Mouse (Mus musculus) neural tube, embryonic 12.5 days (tissue): ENCODE data around the gene Gm48552. TPM values are rescaled to one million over a fixed set of nuclear protein-coding genes. Genes with fewer than 3 reads are reported as not detected.
A peak's percentile ranks its signal among the peaks of the same experiment; 100 is the strongest.

Experiments
- ATAC-seq: fragments of 200-750 bp; cut with Nextera tagmentation; 2 replicates; pipeline ENCODE4 v1.8.0; 2017; ENCODE audit warnings: low read depth, mild to moderate bottlenecking, moderate TSS enrichment, moderate library complexity; ENCODE audit not compliant: low FRiP score
- H3K27ac ChIP-seq: fragments of 300-500 bp; sonication (generic); 2 replicates; pipeline ENCODE4 v1.5.1; 2016
- H3K27me3 ChIP-seq: fragments of 300-500 bp; sonication (generic); replicated peaks from 2 replicates; pipeline ENCODE4 v1.6.1; 2016; ENCODE audit warnings: mild to moderate bottlenecking
- H3K36me3 ChIP-seq: fragments of 300-500 bp; sonication (generic); 2 replicates; pipeline ENCODE4 v1.6.1; 2016; ENCODE audit warnings: mild to moderate bottlenecking
- H3K4me1 ChIP-seq: fragments of 300-500 bp; sonication (generic); 2 replicates; pipeline ENCODE4 v1.6.1; 2016
- H3K4me2 ChIP-seq: fragments of 300-500 bp; sonication (generic); replicated peaks from 2 replicates; pipeline ENCODE4 v1.6.1; 2016; ENCODE audit warnings: mild to moderate bottlenecking
- H3K4me3 ChIP-seq: fragments of 300-500 bp; sonication (generic); 2 replicates; pipeline ENCODE4 v1.5.1; 2016
- H3K9ac ChIP-seq: fragments of 300-500 bp; sonication (generic); 2 replicates; pipeline ENCODE4 v1.6.1; 2016; ENCODE audit warnings: mild to moderate bottlenecking
- H3K9me3 ChIP-seq: fragments of 300-500 bp; sonication (generic); 2 replicates; pipeline ENCODE4 v1.6.1; 2016; ENCODE audit warnings: mild to moderate bottlenecking
- WGBS: fragments of 180-500 bp; shearing (Covaris S2); methylation state at CpG from one replicate; pipeline ENCODE4 v1.1.7; 2016; 5-methylcytosine and 5-hydroxymethylcytosine counted together
- polyA plus RNA-seq: library from polyadenylated mRNA; unstranded; fragments of >200 nt; fragmentation: Nextera tagmentation; extraction: Ambion mirVana; gene quantifications from 2 replicates; pipeline ENCODE4 v1.2.1, GENCODE M21; 2016

Gene Gm48552
- polyA plus RNA-seq, 1 experiment from 2014 or later = 2.3 TPM

DNA sequence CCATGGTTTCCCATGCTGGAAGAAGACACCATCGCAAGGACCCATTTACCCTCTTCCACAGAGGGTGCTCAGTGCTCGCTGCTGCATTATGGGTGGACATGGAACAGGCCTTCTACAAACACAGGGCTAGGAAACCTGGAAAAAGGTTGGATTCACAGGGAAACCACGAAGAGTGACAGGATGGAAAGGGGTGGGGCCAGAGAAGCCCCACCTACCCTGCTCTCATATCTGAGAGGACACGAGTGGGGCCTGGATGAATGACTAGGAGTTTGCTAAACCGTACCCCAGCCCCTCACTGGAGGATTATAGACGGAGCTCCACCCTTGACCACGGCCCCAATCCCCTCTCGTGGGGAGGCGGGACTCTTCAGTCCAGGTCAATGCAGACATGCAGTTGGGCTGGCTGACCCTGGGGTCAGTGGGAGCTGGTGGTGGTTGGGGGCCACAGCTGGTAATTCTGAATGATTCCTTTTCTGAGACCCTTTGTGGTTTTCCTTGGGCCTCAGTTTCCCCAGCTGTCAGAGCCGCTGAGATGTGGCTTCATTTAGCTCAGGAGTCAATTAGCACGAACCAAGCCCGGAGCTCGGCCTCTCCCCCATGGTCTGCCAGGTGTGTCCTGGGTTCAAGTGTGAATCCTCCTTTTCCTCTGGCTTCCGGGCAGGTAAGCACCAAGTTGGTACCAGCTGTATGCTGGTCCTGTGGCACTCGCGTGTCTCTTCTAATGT lies 23.9 kb downstream of the Gm48552 start:
- H3K4me1 ChIP-seq = peaks cover 85% of the 10 kb centered on the region
- 0 out of 2 replicates have a peak overlapping the region, but pooled peaks have one; percentile 1 for H3K9ac ChIP-seq
- no peaks in the 10 kb centered on the region for H3K9me3 ChIP-seq
- no peak overlapping the region for H3K4me3 ChIP-seq
- WGBS = 80% methylated on average over 16 of the region's 16 CpGs
- 0 out of 2 replicates have a peak overlapping the region, but pooled peaks have one; percentile 50 for H3K27ac ChIP-seq
- H3K36me3 ChIP-seq = peaks cover 2% of the 10 kb centered on the region; the same call in 1 of the 2 replicates
- ATAC-seq = no peak
- H3K27me3 ChIP-seq = peaks cover 11% of the 10 kb centered on the region
- H3K4me2 ChIP-seq = no peak overlapping the region

DNA sequence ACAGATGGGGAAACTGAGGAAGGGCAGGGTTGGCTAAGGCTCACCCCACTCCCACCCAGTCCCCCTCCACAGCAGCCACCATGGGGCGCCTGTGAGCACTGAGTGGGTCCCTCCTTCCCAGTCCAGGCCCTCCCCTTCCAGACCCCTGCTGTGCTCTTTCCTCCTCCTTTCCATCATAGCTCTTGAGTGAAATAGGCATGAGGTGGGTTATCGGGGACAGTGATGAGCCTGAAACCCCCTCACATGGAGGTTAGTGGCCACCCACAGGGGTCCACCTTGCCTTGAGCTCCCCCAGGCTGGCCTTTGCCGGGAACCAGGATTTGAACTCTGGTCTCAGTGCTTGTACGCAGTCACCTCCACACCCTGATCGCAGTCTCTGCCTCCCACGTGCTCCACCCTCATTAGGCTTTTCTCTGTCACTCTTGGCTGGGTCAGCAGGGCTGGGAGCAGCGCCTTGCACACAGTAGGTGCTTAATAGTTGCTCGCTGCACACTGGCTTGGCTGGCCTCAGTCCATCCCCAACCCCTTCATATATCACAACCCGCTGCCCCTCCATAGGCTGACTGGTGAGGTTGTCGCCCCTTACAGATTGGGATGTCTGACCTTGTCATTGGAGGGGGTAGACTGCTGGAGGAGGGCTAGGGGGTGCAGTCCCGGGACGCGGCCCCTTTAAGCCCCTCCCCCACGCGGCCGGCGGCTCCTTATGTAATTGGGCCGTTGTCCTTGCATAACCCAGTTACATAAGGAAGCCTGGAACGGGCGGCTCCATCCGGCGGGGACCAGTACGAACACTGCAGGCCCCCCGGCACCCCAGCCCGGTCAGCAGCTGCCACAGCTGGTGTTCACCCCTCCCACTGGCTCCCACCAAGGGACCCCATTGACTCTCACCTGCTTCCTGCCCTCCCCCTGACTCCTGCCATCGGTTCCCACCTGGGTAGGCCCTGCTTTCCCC lies 24.8 kb downstream of the Gm48552 start:
- H3K27ac ChIP-seq = no peak overlapping the region
- no peak overlapping the region for H3K4me3 ChIP-seq
- H3K9me3 ChIP-seq = no peaks in the 10 kb centered on the region
- no peak overlapping the region for H3K9ac ChIP-seq
- H3K4me2 ChIP-seq = peak overlapping the region; percentile 51
- ATAC-seq = 0 out of 2 replicates have a peak, but pooled peaks have one; percentile 4
- peaks cover 83% of the 10 kb centered on the region for H3K4me1 ChIP-seq
- no peaks in the 10 kb centered on the region; the same call in 1 of the 2 replicates for H3K36me3 ChIP-seq
- H3K27me3 ChIP-seq = peaks cover 3% of the 10 kb centered on the region; the same call in 1 of the 2 replicates
- WGBS = 28% methylated on average over 26 of the region's 26 CpGs

DNA sequence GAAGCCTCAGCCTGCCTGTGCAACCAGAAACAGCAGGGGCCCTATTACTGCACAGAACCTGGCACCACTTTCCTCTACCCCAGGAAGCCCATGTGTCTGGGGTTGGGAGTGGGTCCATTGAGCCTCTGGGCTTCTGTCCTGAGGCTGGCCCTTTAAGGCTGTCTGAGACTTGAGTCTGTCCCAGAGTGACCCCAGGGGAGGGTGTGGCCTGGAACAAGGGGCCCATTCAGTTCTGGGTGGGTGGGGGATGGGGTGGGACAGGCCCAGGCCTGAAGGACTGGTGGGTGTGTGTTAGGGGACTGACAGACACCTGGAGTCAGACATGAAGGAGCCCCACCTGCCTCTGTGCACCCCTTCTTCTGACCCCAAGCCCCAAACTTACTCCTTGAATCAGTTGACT lies 25.9 kb downstream of the Gm48552 start:
- H3K9ac ChIP-seq = no peak overlapping the region
- no peak overlapping the region for H3K4me3 ChIP-seq
- H3K27ac ChIP-seq = peak overlapping the region; percentile 32; the same call in 1 of the 2 replicates
- 0 out of 2 replicates have a peak overlapping the region, but pooled peaks have one; percentile 7 for H3K4me2 ChIP-seq
- H3K36me3 ChIP-seq = no peaks in the 10 kb centered on the region; the same call in 1 of the 2 replicates
- H3K4me1 ChIP-seq = peaks cover 82% of the 10 kb centered on the region
- no peaks in the 10 kb centered on the region for H3K27me3 ChIP-seq
- ATAC-seq = no peak
- H3K9me3 ChIP-seq = no peaks in the 10 kb centered on the region

DNA sequence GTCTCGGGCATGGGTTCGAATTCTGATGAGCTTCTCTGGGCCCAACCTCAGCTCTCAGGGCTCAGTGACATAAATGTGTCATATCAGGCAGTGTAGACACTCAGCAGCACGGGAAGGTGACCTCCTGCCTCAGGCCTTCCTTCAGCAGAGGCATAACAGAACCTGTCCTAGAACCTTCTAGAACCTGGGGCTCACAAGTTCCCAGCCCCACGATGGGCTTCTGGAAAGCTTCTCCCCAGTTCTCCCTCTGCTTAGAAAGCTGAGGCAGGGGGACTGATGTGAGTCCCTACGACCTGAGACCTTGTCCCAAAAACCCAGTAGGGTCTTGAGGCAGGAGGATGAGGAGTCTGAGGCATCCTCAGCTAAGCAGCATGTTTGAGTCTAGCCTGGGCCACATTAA lies 26.3 kb downstream of the Gm48552 start:
- peaks cover 77% of the 10 kb centered on the region for H3K4me1 ChIP-seq
- H3K4me3 ChIP-seq = no peak overlapping the region
- 0 out of 2 replicates have a peak overlapping the region, but pooled peaks have one; percentile 17 for H3K27ac ChIP-seq
- no peak overlapping the region for H3K9ac ChIP-seq
- WGBS = 81% methylated on average over 5 of the region's 5 CpGs
- no peak for ATAC-seq
- H3K4me2 ChIP-seq = 0 out of 2 replicates have a peak overlapping the region, but pooled peaks have one; percentile 7
- H3K9me3 ChIP-seq = no peaks in the 10 kb centered on the region
- no peaks in the 10 kb centered on the region for H3K27me3 ChIP-seq
- peaks cover 4% of the 10 kb centered on the region; the same call in 1 of the 2 replicates for H3K36me3 ChIP-seq

DNA sequence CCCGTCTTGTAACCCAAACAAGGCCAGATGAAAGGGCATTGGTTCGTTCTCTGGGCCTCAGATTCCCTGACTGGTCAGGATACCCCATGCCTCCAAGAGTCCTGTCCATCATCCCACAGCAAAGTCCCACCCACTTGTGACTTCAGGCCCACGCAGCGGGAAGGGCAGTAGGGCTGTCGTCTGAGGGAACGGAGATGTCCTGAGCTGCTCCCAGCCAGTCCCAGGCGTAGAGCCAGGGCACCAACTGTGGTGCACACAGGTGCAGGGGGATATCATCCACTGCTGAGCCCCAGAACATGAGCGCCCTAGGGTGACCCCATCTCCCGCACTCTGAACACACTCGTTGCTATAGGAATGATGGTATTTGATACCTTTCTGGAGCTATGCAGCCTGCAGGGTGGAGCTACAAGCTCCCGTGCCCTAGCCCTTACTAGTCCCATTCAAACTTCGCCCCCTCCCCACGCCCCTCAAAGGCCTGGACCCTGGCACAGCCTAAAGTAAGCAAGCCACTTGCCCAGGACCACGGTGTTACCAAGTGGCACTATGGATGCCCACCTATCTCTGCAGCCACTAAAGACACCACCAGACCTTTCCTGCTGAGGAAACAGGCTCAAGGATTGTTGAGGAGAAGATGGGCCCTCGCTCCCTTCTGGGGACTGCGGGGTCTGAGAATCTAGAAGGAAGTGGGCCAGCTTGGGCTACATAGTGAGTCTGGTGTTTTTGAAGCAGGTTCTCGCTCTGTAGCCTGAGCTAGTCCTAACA lies 26.9 kb downstream of the Gm48552 start:
- H3K4me3 ChIP-seq = no peak overlapping the region
- H3K4me1 ChIP-seq = peaks cover 77% of the 10 kb centered on the region
- ATAC-seq = no peak

DNA sequence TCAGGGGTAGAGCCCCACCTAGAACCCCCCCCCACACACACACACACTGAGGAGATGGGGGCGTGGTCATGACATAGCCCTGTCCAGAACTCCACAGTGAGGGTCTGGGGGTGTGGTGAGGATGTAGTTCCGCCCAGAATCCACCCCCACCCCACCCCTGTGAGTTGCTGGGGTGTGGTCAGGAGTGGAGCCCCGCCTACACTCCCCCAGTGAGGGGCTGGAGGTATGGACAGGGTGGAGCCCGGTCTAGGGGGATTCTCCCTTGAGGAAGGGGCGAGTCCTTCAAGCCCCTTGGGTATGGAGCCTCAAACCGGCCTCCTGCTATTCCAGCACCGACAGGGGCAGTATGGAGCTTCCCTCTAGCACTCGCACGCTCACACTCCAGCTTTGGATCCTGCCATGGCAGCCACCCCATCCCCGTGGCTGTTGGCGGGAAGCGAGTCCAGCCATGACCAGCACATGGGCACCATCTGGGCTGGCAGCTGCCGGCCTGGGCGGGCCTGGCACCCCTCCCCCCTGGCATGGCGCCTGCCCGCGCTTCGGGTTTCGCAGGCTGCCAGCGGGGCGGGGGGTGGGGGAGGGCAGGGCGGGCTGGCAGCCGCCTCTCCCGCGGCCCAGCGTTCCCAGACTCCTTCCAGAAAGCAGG lies 27.9 kb downstream of the Gm48552 start:
- Histone ChIP-seq H3K4me3 (peak overlapping the region; percentile 31), H3K27me3 (no peaks in the 10 kb centered on the region), H3K27ac (peak overlapping the region; percentile 32; the same call in 1 of the 2 replicates), H3K36me3 (peaks cover 7% of the 10 kb centered on the region; the same call in 1 of the 2 replicates), H3K9ac (peak overlapping the region; percentile 52), H3K4me1 (peaks cover 71% of the 10 kb centered on the region), H3K9me3 (no peaks in the 10 kb centered on the region), H3K4me2 (peak overlapping the region; percentile 64)
- 0% methylated on average over 20 of the region's 26 CpGs for WGBS
- peak; percentile 62 for ATAC-seq

More for the DNA sequence above, 26.9 kb downstream of the Gm48552 start:
- WGBS = 65% methylated on average over 17 of the region's 17 CpGs
- no peak overlapping the region for H3K4me2 ChIP-seq
- H3K27me3 ChIP-seq = no peaks in the 10 kb centered on the region
- H3K27ac ChIP-seq = no peak overlapping the region
- H3K9me3 ChIP-seq = no peaks in the 10 kb centered on the region
- H3K36me3 ChIP-seq = peaks cover 7% of the 10 kb centered on the region; the same call in 1 of the 2 replicates
- no peak overlapping the region for H3K9ac ChIP-seq

DNA sequence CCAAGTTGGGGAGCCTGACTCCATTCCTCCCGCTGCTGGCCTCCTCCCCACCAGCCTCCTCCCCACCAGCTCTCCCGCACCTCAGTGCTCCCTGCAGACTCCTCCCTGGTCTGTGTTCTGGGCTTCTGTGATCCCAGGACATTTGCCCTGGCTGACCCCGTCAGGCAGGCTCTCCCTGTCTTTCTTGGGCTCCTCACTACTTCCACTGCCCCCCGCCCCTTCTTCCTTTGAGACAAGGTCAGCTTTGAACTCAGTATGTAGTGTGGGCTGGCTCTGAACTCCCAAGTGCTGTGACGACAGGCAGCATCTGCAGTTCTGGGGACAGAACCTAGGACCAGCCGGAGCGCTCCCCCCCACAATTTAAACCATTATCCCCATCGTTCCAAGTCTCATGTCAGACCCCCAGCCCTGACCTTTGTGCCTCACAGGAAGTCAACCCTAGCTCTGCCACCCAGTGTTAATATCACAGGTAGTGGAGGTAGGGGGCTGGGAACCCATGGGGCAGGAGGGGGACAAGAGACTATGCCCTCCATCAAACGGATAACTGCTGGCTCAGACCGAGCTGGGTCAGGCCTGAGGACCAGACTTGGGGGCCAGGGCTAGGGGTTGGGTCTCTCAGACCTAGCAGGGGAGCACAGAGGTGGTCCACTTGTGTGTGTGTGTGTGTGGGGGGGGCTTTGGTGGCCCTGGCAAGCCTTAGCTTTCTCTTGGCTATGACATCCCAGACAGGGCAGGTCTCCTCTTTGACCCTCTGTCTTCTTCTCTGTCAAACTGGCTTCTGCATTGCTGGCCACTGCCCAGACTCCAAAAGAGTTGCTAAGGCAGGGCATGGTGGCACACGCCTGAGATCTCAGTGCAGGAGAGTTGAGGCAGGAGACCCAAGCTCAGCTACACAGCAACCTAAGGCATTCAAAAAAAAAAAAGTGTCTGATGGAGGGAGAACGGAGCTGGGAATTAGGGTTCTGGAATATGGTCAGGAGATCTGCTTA lies 28.7 kb downstream of the Gm48552 start:
- Histone ChIP-seq H3K9ac (peak overlapping the region; percentile 52), H3K9me3 (no peaks in the 10 kb centered on the region), H3K4me2 (peak overlapping the region; percentile 64), H3K27me3 (no peaks in the 10 kb centered on the region), H3K36me3 (0 out of 2 replicates have a peak, but pooled peaks cover 7% of the 10 kb centered on the region), H3K27ac (0 out of 2 replicates have a peak overlapping the region, but pooled peaks have one; percentile 32), H3K4me1 (peaks cover 63% of the 10 kb centered on the region), H3K4me3 (peak overlapping the region; percentile 31)
- WGBS = 47% methylated on average over 12 of the region's 12 CpGs
- no peak for ATAC-seq

DNA sequence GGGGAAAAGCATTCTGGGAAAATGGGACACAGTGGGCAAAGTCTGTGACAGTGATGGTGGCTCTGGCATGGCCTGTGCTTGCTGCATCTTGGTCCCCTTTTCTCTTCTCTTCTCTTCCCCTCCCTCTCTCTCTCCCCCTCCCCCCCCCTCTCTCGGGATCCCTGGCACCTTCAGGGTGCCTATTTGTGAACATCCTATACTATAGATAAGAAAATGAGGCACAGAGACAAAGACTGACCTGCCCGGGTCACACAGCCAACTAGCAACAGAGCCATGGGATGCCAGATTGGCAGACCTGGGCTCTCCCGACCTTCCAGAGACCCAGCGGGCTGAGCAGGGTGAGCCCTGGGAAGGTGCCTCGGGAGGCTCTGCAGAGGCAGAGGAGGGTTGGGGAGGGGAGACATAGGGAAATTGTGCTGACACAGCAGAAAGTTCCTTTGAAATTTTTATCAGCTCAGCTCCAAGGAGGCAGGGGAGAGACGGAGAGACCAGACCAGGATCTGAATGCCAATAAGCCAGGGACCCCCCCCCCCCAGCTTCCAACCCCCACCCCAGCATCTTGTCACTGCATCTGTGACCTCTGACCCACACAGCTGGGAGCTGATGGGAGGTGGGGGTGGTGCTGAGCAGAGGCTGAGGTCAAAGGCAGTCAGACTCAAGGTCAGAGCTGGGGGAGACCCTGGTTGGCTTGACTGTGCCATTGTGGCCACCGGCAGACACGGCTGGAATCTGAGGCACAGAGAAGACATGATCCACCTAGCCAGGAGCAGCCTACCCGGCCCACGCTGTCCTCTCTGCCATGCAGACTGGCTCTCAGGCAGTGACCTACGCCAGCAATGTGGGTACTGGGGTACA lies 29.6 kb downstream of the Gm48552 start:
- H3K9me3 ChIP-seq = no peaks in the 10 kb centered on the region
- H3K4me2 ChIP-seq = peak overlapping the region; percentile 4; the same call in 1 of the 2 replicates
- no peak overlapping the region for H3K4me3 ChIP-seq
- no peak overlapping the region for H3K27ac ChIP-seq
- 39% methylated on average over 11 of the region's 11 CpGs for WGBS
- ATAC-seq = no peak
- 0 out of 2 replicates have a peak, but pooled peaks cover 7% of the 10 kb centered on the region for H3K36me3 ChIP-seq
- H3K4me1 ChIP-seq = peaks cover 57% of the 10 kb centered on the region
- peaks cover 2% of the 10 kb centered on the region; the same call in 1 of the 2 replicates for H3K27me3 ChIP-seq
- H3K9ac ChIP-seq = 0 out of 2 replicates have a peak overlapping the region, but pooled peaks have one; percentile 21

DNA sequence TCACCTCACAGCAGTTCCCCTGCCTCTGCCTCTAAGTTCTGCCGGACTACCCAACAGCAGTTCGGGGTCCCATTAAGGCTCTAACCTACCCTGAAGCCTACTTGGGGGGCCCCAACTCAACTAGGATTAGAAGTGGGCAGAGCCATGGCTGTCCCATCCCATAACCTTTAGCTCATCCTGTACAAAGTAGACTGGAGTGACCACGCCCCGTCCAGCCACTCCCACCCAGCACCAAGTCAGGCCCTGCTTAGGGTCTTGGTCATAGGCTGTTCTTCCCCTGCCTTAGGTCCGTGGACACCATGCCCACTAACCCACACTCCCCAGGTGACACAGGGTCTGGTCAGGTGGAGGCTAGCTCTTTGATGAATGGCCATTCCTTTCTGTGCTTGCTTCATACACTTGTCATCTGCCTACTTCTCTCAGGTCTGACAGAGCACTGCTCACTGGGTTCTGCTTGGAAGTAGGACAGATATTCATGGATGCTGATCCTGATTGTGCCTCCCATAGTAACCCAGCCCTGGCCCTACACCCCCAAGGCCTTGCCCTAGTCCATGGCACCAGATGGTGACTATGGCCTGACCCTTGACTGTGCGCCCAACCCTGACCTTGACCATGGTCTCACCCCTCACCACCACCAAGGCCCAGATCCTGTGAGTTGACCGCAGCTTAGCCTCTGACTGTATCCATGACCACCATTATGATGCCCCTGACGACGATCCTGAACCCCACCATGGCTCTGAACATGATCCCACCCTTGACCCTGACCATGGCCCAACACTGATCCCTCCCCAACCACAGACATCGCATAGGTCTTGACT lies 30.5 kb downstream of the Gm48552 start:
- Histone ChIP-seq H3K9me3 (no peaks in the 10 kb centered on the region), H3K27ac (no peak overlapping the region), H3K4me1 (peaks cover 54% of the 10 kb centered on the region), H3K4me2 (0 out of 2 replicates have a peak overlapping the region, but pooled peaks have one; percentile 4), H3K4me3 (no peak overlapping the region), H3K27me3 (peaks cover 11% of the 10 kb centered on the region), H3K9ac (0 out of 2 replicates have a peak overlapping the region, but pooled peaks have one; percentile 21), H3K36me3 (0 out of 2 replicates have a peak, but pooled peaks cover 7% of the 10 kb centered on the region)
- 92% methylated on average over 10 of the region's 10 CpGs for WGBS
- ATAC-seq = no peak
